Mouse (Mus musculus): ENCODE data around the gene Krt14.

The Krt14 gene

DNA sequence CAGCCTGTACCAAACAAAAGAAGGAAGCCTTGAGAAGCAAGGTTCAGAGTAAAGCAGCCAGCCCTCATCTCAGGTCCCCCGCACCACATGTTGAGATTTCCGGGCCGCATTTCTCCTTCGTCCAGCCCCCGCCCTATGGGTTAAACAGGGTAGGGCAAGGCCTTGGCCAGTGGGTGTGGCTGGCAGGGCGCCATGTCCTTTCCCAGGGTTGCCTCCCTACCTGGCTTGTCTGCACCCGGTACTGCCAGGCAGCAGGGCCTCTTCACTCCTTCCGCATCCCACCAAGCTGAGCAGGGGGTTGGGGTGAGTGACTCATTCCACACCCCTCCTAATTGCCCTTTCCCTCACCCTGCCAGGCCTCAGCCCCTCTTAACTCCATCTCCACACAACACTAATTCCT is 39.3 kb downstream of the Krt14 start:
- DNase-seq (ENCODE audit: low spot score) = peak; percentile 63

DNA sequence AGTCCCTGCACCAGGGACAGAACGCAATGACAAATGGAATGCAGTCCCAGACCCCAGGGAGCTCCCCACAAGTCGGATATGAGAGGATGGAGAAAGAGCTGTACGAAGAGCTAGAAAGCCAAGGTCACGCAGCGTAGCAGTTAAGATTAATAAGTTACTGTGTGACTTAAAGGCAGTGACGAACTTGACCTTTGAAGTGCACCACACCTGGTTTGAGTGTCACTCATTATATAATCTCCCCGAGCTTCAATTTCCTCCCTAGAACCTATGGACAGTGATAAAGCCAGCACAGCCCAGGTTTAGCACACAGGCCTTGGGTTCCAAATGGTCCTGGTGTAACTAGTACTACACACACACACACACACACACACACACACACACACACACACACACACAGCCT is 43.0 kb downstream of the Krt14 start:
- DNase-seq (ENCODE audit: low spot score) = no peak

GRCm38 (mm10) chr11:100157908-100158477 is 49.4 kb downstream of the Krt14 start:
- DNase-seq (ENCODE audit: low spot score) = no peak

DNA sequence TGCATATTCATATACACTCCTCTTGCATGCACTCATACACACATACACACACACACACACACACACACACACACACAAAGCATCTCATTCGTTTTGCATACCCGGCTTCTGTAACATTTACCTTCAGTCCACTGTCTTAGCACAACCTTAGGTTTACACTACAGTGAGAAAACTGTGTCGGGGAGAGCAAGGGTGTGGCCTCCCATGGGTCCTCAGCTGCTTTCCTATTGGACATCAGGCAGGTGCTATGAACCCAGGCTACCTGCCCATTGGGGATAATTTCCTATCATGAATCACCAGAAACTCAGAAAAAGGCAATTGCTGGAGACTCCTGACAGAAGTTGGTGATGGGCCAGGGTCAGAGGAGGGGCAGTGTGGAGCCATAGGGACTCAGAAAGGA is 50.0 kb downstream of the Krt14 start:
- DNase-seq (ENCODE audit: low spot score) = no peak

DNA sequence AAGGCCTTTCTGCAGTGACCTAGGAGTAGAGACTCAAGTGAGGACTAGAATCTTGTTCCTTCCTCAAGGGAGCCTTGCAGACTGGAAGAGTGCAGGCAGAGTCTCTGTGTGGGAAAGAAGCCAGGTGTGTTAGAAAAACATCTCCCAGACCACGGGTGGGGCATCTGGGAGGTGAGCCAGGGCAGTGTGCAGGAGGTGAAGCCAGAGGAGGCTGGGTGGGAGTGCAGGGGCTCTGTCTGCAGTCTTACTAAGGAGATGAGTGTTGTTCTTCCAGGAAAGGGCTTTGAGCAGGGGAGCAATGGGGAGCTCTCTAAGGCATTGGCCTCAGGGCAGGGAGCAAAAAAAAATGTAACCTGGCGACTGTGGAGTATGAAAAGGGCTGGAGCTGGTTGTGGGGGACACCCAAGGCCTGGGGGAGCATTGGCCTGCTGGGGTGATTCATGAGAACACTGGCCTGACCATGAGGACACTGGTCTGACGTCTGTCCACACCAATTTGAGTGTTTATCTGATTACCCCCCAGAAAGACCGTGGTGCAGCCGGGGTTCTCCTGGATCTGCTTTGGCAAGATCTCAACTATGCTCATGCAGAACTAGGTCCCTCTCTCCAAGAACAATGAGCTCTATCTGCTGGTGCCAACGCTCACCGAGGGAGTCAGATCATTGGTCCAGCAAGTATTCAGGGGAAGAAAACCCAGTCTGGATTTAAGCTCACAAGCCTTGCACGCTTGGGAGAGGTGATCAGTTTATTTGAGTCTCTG is 51.7 kb downstream of the Krt14 start:
- no peak for DNase-seq (ENCODE audit: low spot score)

Data from urinary bladder, postnatal 10 days (tissue).